Mouse (Mus musculus) midbrain, embryonic 14.5 days (tissue): ENCODE results near the gene Lrrc36. TPM values are rescaled to one million over a fixed set of nuclear protein-coding genes. Genes with fewer than 3 reads are reported as not detected.
A peak's percentile ranks its signal among the peaks of the same experiment; 100 is the strongest.

ENCODE experiments used
- ATAC-seq: fragments of 200-750 bp; cut with Nextera tagmentation; 2 replicates; pipeline ENCODE4 v1.8.0; 2017; ENCODE audit warnings: moderate number of reproducible peaks, moderate library complexity; ENCODE audit not compliant: low FRiP score, low TSS enrichment
- DNase-seq: peaks from one replicate; pipeline ENCODE4 v3.0.0-alpha.2; 2015
- H3K27ac ChIP-seq: fragments of 300-500 bp; sonication (generic); replicated peaks from 2 replicates; pipeline ENCODE4 v1.5.1; 2014; ENCODE audit warnings: mild to moderate bottlenecking, low read depth, low read length, moderate library complexity
- H3K27me3 ChIP-seq: fragments of 300-500 bp; sonication (generic); 2 replicates; pipeline ENCODE4 v1.6.1; 2014; ENCODE audit warnings: low read length, control low read depth, mixed read lengths; ENCODE audit not compliant: control insufficient read depth, insufficient read depth
- H3K36me3 ChIP-seq: fragments of 300-500 bp; sonication (generic); 2 replicates; pipeline ENCODE4 v1.6.1; 2014; ENCODE audit warnings: low read length, control low read depth; ENCODE audit not compliant: control insufficient read depth, insufficient read depth
- H3K4me1 ChIP-seq: fragments of 300-500 bp; sonication (generic); 2 replicates; pipeline ENCODE4 v1.6.1; 2014; ENCODE audit warnings: mild to moderate bottlenecking, antibody characterized with exemption, low read length, control low read depth; ENCODE audit not compliant: control insufficient read depth, insufficient read depth
- H3K4me2 ChIP-seq: fragments of 300-500 bp; sonication (generic); 2 replicates; pipeline ENCODE4 v1.6.1; 2014; ENCODE audit warnings: mild to moderate bottlenecking, low read length, moderate library complexity
- H3K4me3 ChIP-seq: fragments of 300-500 bp; sonication (generic); replicated peaks from 2 replicates; pipeline ENCODE4 v1.5.1; 2014; ENCODE audit warnings: low read depth, low read length
- H3K9ac ChIP-seq: fragments of 300-500 bp; sonication (generic); replicated peaks from 2 replicates; pipeline ENCODE4 v1.6.1; 2014; ENCODE audit warnings: mild to moderate bottlenecking, low read length, moderate library complexity
- H3K9me3 ChIP-seq: fragments of 300-500 bp; sonication (generic); 2 replicates; pipeline ENCODE4 v1.6.1; 2016; ENCODE audit warnings: low read length, control low read depth, mixed read lengths; ENCODE audit not compliant: control insufficient read depth
- WGBS: fragments of 180-500 bp; shearing (Covaris S2); extraction: QIAGEN DNeasy Blood & Tissue Kit; methylation state at CpG from one replicate; pipeline ENCODE4 v1.1.7; 2014; 5-methylcytosine and 5-hydroxymethylcytosine counted together
- polyA plus RNA-seq: library from polyadenylated mRNA; unstranded; fragments of >200 nt; fragmentation: Nextera tagmentation; extraction: Ambion mirVana; gene quantifications from 2 replicates; pipeline ENCODE4 v1.2.1, GENCODE M21; 2014

Gene Lrrc36
- polyA plus RNA-seq: 1.5 and 1.7 TPM in 2 replicates

GRCm38 (mm10) chr8:105413391-105413790 lies at the start of gene Lrrc36, which contains the start of gene Kctd19:
TSS of gene Lrrc36 (plus strand) at chr8:105413571.
TSS of gene Kctd19 (minus strand) at chr8:105413502.
- 0 out of 2 replicates have a peak, but pooled peaks cover 4% of the 10 kb centered on the region for H3K27me3 ChIP-seq
- H3K4me3 ChIP-seq: peak within 1 kb of the TSS; percentile 27
- no peak within 1 kb of the TSS for H3K9ac ChIP-seq
- 2% methylated on average over 34 of the region's 34 CpGs for WGBS
- ATAC-seq (peak; percentile 50; the same call in 1 of the 2 replicates), DNase-seq (peak; percentile 53)
- H3K4me2 ChIP-seq: peak within 1 kb of the TSS; percentile 53
- no peaks in the 10 kb centered on the region for H3K9me3 ChIP-seq
- no peak within 1 kb of the TSS for H3K27ac ChIP-seq
- peaks cover 6% of the 10 kb centered on the region for H3K4me1 ChIP-seq
- H3K36me3 ChIP-seq: no peaks in the 10 kb centered on the region

GRCm38 (mm10) chr8:105367107-105367506 lies 46.3 kb upstream of the Lrrc36 start:
- Histone ChIP-seq H3K4me2 (no peak overlapping the region), H3K4me1 (no peaks in the 10 kb centered on the region), H3K4me3 (no peak overlapping the region), H3K9ac (no peak overlapping the region), H3K36me3 (peaks cover 8% of the 10 kb centered on the region), H3K27me3 (no peaks in the 10 kb centered on the region), H3K9me3 (no peaks in the 10 kb centered on the region), H3K27ac (no peak overlapping the region)
- DNase-seq: peak; percentile 34
- no peak for ATAC-seq
- WGBS: 66% methylated on average over 2 of the region's 2 CpGs

- no peak overlapping the region for H3K4me3 ChIP-seq
- H3K4me2 ChIP-seq: no peak overlapping the region
- no peak overlapping the region for H3K9ac ChIP-seq
- no peak overlapping the region for H3K27ac ChIP-seq
- no peak for DNase-seq
- ATAC-seq: no peak
- WGBS: 79% methylated on average over 9 of the region's 9 CpGs
- H3K9me3 ChIP-seq: no peaks in the 10 kb centered on the region
- H3K4me1 ChIP-seq: no peaks in the 10 kb centered on the region
- H3K36me3 ChIP-seq: peaks cover 5% of the 10 kb centered on the region; the same call in 1 of the 2 replicates
- no peaks in the 10 kb centered on the region for H3K27me3 ChIP-seq
Measured at GRCm38 (mm10) chr8:105372473-105372872, 40.9 kb upstream of the Lrrc36 start.

- Histone ChIP-seq H3K4me3 (no peak within 1 kb of the TSS), H3K4me2 (0 out of 2 replicates have a peak within 1 kb of the TSS, but pooled peaks have one; percentile 41), H3K27ac (no peak within 1 kb of the TSS), H3K27me3 (no peaks in the 10 kb centered on the region), H3K4me1 (no peaks in the 10 kb centered on the region), H3K9me3 (no peaks in the 10 kb centered on the region), H3K9ac (no peak within 1 kb of the TSS), H3K36me3 (peaks cover 5% of the 10 kb centered on the region; the same call in 1 of the 2 replicates)
- ATAC-seq: no peak
- DNase-seq: no peak
- WGBS: 66% methylated on average over 2 of the region's 2 CpGs
Measured at GRCm38 (mm10) chr8:105373032-105373431, 40.3 kb upstream of the Lrrc36 start, which contains the start of gene Plekhg4. TSS of gene Plekhg4 (plus strand) at chr8:105373274.

DNA sequence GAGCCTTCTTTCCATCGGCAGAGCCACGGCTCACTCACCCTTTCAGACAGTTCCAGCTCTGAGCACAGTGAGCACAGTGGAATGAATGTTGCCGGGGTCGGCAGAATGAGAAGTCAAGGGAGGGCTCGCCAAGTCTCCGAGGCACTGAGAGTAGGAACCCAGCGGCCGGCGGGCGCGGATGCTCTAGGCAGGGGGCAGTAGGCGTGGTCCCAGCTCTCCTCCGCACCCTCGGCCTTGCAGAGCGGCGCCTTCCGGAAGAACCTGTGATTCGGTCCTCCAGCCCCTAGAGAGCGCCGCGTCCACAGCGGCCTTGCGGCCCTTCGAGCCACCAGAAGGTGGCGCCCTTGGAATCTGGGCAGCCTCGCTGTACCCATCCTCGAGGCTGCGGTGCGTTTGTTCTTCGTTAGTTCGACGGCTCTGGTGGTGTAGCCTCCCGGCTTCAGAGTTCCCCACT lies 38.8 kb upstream of the Lrrc36 start:
- no peak overlapping the region for H3K4me3 ChIP-seq
- no peaks in the 10 kb centered on the region for H3K4me1 ChIP-seq
- no peaks in the 10 kb centered on the region for H3K9me3 ChIP-seq
- H3K9ac ChIP-seq: no peak overlapping the region
- no peak overlapping the region for H3K27ac ChIP-seq
- DNase-seq (peak; percentile 44), ATAC-seq (0 out of 2 replicates have a peak, but pooled peaks have one; percentile 29)
- 26% methylated on average over 33 of the region's 33 CpGs for WGBS
- peak overlapping the region; percentile 41 for H3K4me2 ChIP-seq
- peaks cover under 1% of the 10 kb centered on the region; the same call in 1 of the 2 replicates for H3K36me3 ChIP-seq
- no peaks in the 10 kb centered on the region for H3K27me3 ChIP-seq

GRCm38 (mm10) chr8:105378673-105379072 lies 34.7 kb upstream of the Lrrc36 start:
- WGBS: 69% methylated on average over 19 of the region's 19 CpGs
- Histone ChIP-seq H3K9me3 (no peaks in the 10 kb centered on the region), H3K9ac (no peak overlapping the region), H3K27ac (no peak overlapping the region), H3K36me3 (no peaks in the 10 kb centered on the region), H3K4me1 (no peaks in the 10 kb centered on the region), H3K4me3 (no peak overlapping the region), H3K4me2 (no peak overlapping the region), H3K27me3 (no peaks in the 10 kb centered on the region)
- no peak for ATAC-seq
- peak; percentile 42 for DNase-seq

DNA sequence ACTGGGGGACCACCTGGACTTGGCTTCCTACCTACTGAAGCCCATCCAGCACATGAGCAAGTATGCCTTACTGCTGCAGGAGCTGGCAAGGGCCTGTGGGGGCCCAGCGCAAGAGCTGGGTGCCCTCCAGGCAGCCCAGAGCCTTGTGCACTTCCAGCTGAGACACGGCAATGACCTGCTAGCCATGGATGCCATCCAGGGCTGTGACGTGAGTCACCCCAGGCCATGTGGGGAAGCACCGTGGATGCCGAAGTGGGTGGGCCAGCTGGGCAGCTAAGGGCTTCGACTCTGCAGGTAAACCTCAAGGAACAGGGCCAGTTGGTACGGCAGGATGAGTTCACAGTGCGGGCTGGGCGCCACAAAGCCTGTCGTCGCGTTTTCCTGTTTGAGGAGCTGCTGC lies 33.1 kb upstream of the Lrrc36 start:
- no peak overlapping the region for H3K4me3 ChIP-seq
- DNase-seq: no peak
- no peak overlapping the region for H3K27ac ChIP-seq
- no peaks in the 10 kb centered on the region for H3K9me3 ChIP-seq
- no peaks in the 10 kb centered on the region for H3K27me3 ChIP-seq
- H3K4me2 ChIP-seq: no peak overlapping the region
- WGBS: 89% methylated on average over 12 of the region's 12 CpGs
- no peaks in the 10 kb centered on the region for H3K36me3 ChIP-seq
- H3K4me1 ChIP-seq: no peaks in the 10 kb centered on the region
- H3K9ac ChIP-seq: no peak overlapping the region
- no peak for ATAC-seq

- 98% methylated on average over 2 of the region's 2 CpGs for WGBS
- H3K4me1 ChIP-seq: no peaks in the 10 kb centered on the region
Measured at GRCm38 (mm10) chr8:105384070-105384469, 29.3 kb upstream of the Lrrc36 start.

DNA sequence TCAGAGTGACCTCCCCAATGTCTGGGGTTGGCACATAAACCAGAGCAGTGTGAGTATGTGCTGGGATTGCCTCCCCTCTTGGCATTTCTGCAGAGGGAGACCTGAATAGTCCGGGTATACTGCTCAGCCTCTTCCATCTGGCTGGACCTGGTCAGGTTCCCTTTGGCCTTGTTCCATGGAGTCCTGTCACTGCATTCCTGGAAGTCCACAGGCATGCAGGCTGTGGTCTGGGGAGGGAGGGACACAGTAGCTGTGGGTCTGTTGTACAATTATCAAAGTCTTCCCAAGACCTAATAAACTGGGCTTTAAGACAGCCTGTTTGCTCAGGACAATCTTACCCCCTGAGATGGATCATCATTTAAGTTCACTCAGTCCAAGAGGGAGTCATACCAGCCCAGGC lies 26.2 kb upstream of the Lrrc36 start:
- ATAC-seq (no peak), DNase-seq (no peak)
- Histone ChIP-seq H3K9me3 (no peaks in the 10 kb centered on the region), H3K9ac (no peak overlapping the region), H3K27me3 (no peaks in the 10 kb centered on the region), H3K27ac (no peak overlapping the region), H3K36me3 (no peaks in the 10 kb centered on the region), H3K4me1 (no peaks in the 10 kb centered on the region), H3K4me3 (no peak overlapping the region), H3K4me2 (no peak overlapping the region)
- WGBS: 85% methylated on average over 1 of the region's 1 CpGs

More at GRCm38 (mm10) chr8:105384070-105384469, 29.3 kb upstream of the Lrrc36 start:
- Histone ChIP-seq H3K4me2 (no peak overlapping the region), H3K36me3 (no peaks in the 10 kb centered on the region), H3K9ac (no peak overlapping the region), H3K27me3 (no peaks in the 10 kb centered on the region), H3K27ac (no peak overlapping the region), H3K4me3 (no peak overlapping the region), H3K9me3 (no peaks in the 10 kb centered on the region)
- ATAC-seq (no peak), DNase-seq (no peak)
